Mouse (Mus musculus): ENCODE measurements around the gene Prr5l. TPM values are rescaled to one million over a fixed set of nuclear protein-coding genes. Genes with fewer than 3 reads are reported as not detected.

Gene Prr5l
- total RNA-seq (2023) = 0.29 to 0.97 TPM (median 0.61 TPM) in 3 of 4 replicates, not detected in the other

DNA sequence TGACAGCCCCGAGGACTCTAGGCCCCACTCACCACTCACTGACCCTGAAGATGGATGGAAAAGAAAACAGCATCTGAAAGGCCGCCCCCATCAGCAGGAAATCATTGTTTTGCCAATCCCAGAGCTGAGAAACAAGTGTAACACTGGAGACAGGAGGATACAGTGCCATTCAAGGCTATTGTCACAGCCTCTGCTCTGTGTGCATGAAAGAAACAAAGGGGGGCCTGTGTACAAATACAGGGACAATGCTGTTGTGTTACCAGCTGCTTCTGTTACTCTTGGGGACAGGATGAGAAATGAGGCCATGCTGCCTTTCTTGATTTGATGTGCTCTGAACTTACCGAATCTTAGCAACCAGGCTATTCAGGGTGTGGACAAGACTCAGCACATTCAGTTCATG is at the start of gene Prr5l:
Gene Prr5l, minus strand, starts transcription at position 30 of the 400 bp plus-strand sequence.

GRCm38 (mm10) chr2:101885768-101886438 is 3.1 kb upstream of the Prr5l start, which contains the start of gene Commd9:
TSS of gene Commd9 (plus strand) at chr2:101886247.

DNA sequence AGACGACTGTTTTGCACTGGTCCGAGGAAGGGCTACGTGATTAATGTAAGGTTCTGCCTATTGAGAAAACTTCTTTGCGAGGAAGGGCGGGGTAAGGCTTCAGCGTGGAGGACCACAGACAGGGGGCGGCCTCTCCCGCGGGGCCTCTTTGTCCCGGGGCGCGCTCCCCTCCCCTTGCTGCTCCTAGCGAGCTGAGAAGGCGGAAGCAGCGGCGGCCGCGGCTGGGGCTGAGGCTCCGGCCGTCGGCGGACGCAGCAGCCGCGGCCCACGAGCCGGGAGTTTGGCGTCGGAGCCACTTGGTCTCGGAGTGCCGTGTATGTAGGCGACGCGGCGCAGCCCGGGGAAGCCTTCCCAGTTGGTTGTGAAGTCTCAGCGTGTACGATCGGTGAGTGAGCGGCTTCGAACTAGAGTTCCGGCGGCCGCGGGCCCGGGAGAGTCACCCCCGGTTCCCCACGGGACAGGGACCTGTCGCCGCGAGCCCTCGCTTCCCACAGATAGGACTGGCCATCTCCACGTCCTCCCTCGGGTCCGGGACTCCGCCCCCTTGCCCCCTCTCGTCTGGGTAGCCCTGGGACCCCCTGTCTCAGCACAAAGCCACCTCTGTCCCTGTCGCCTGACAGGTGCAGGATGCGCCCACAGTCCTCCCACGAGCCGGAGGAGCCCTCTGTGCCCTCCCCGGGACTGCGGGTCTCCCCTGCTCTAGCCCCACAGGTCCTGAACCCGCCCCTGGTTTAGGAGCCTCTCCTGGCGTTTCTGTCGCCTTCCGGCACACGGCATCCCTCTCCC is 204.4 kb downstream of the Prr5l start, which contains the start of gene Traf6:
Gene Traf6, plus strand, starts transcription at position 194 of the 786 bp plus-strand sequence.

Other genes starting within 250 kb of the Prr5l start
- 0.15 to 0.72 TPM (median 0.35 TPM) in 4 replicates for gene Rag1, start 233.5 kb downstream of the Prr5l start, total RNA-seq (2023)
- gene B230118H07Rik, start 233.5 kb downstream of the Prr5l start, total RNA-seq (2023) = 0.38 to 1.7 TPM (median 1.4 TPM) in 3 of 4 replicates, not detected in the other
- 50.8 to 57.3 TPM (median 54.2 TPM) in 4 replicates for gene Traf6, start 204.6 kb downstream of the Prr5l start, total RNA-seq (2023)
- gene Commd9, start 3.2 kb upstream of the Prr5l start, total RNA-seq (2023) = 20.6 to 24.9 TPM (median 21.9 TPM) in 4 replicates

Measured in B cell, adult 62 days (primary cell).